Mouse (Mus musculus) frontal cortex, postnatal 25 days (tissue): ENCODE data around the gene Cenpm.

Experiments used
- DNase-seq, 2 experiments: peaks; one replicate each; pipeline ENCODE4 v3.0.0; 2022; ENCODE audit warnings: low spot score in 2 of 2

Gene Cenpm

GRCm38 (mm10) chr15:82192617-82193016 lies 51.9 kb downstream of the Cenpm start:
- no peak for DNase-seq

- no peak for DNase-seq
Observed at GRCm38 (mm10) chr15:82188481-82189240, 55.9 kb downstream of the Cenpm start.

GRCm38 (mm10) chr15:82187924-82188323 lies 56.6 kb downstream of the Cenpm start:
- DNase-seq = no peak

- DNase-seq = no peak
Observed at GRCm38 (mm10) chr15:82187401-82187800, 57.1 kb downstream of the Cenpm start.

- DNase-seq = no peak
Observed at GRCm38 (mm10) chr15:82186931-82187330, 57.6 kb downstream of the Cenpm start.

- no peak for DNase-seq
Observed at GRCm38 (mm10) chr15:82186131-82186530, 58.4 kb downstream of the Cenpm start.

- DNase-seq = no peak
Observed at GRCm38 (mm10) chr15:82185062-82185783, 59.3 kb downstream of the Cenpm start.

GRCm38 (mm10) chr15:82184656-82185055 lies 59.9 kb downstream of the Cenpm start:
- no peak for DNase-seq

- no peak for DNase-seq
Observed at GRCm38 (mm10) chr15:82184183-82184582, 60.4 kb downstream of the Cenpm start.
